Mouse (Mus musculus) ES-E14 (cell line): ENCODE data around the gene Col5a1.

Experiments used
- CHD2 ChIP-seq: IDR thresholded peaks from 2 replicates; pipeline ENCODE4 v1.6.1; 2014; ENCODE audit warnings: mild to moderate bottlenecking, low read depth, low read length, inconsistent platforms
- HCFC1 ChIP-seq: IDR thresholded peaks from 2 replicates; pipeline ENCODE4 v1.6.1; 2012; ENCODE audit warnings: low read length, inconsistent platforms, borderline replicate concordance; ENCODE audit not compliant: insufficient read depth
- MAFK ChIP-seq: IDR thresholded peaks from 2 replicates; pipeline ENCODE4 v1.6.1; 2014; ENCODE audit warnings: mild to moderate bottlenecking, low read depth, low read length, inconsistent platforms; ENCODE audit not compliant: insufficient read depth
- ZC3H11A ChIP-seq: IDR thresholded peaks from 2 replicates; pipeline ENCODE4 v1.6.1; 2012; ENCODE audit warnings: low read depth, mild to moderate bottlenecking, inconsistent platforms, low read length, borderline replicate concordance
- ZNF384 ChIP-seq: IDR thresholded peaks from 2 replicates; pipeline ENCODE4 v1.6.1; 2012; ENCODE audit warnings: low read depth, low read length, inconsistent platforms

GRCm38 (mm10) chr2:28067175-28067574 lies 180.9 kb downstream of the Col5a1 start:
- no peak for TF ChIP-seq ZNF384
- TF ChIP-seq MAFK, result no peak
- TF ChIP-seq ZC3H11A, result no peak
- TF ChIP-seq HCFC1, result no peak
- no peak for TF ChIP-seq CHD2
